Mouse (Mus musculus) kidney, adult 2 months (tissue): ENCODE results near the gene Esr1. TPM values are rescaled to one million over a fixed set of nuclear protein-coding genes. Genes with fewer than 3 reads are reported as not detected.

Source experiments
- DNase-seq: peaks from one replicate; pipeline ENCODE4 v3.0.0; 2021
- H3K27ac ChIP-seq: fragments of 200-500 bp; 2 replicates; pipeline ENCODE4 v1.5.1; 2012; ENCODE audit warnings: low read depth, low read length, control low read depth, inconsistent platforms; ENCODE audit not compliant: insufficient read depth
- H3K27me3 ChIP-seq: fragments of 200-500 bp; replicated peaks from 2 replicates; pipeline ENCODE4 v1.6.1; 2012; ENCODE audit warnings: mild to moderate bottlenecking, moderate library complexity, low read length, inconsistent platforms; ENCODE audit not compliant: control insufficient read depth, insufficient read depth
- H3K36me3 ChIP-seq: fragments of 200-500 bp; 2 replicates; pipeline ENCODE4 v1.6.1; 2012; ENCODE audit warnings: mild to moderate bottlenecking, moderate library complexity, low read length, inconsistent platforms; ENCODE audit not compliant: control insufficient read depth, insufficient read depth
- H3K4me1 ChIP-seq: fragments of 200-500 bp; 2 replicates; pipeline ENCODE4 v1.6.1; 2011; ENCODE audit warnings: low read length; ENCODE audit not compliant: control insufficient read depth, insufficient read depth
- H3K4me3 ChIP-seq: fragments of 200-500 bp; 2 replicates; pipeline ENCODE4 v1.5.1; 2011; ENCODE audit warnings: mild to moderate bottlenecking, low read depth, low read length, control low read depth; ENCODE audit not compliant: insufficient read depth
- CTCF ChIP-seq: fragments of 200-500 bp; conservative IDR thresholded peaks from 2 replicates; pipeline ENCODE4 v1.5.1; 2011; ENCODE audit warnings: low read depth, mild to moderate bottlenecking, control low read depth, low read length, moderate library complexity, mixed read lengths; ENCODE audit not compliant: insufficient read depth, insufficient read length
- POLR2A ChIP-seq: fragments of 200-500 bp; IDR thresholded peaks from one replicate; pipeline ENCODE4 v1.6.1; 2011; ENCODE audit warnings: low read depth, low read length, control low read depth
- WGBS: fragments of 180-500 bp; shearing (Covaris S2); methylation state at CpG from one replicate; pipeline ENCODE4 v1.1.7; 2018; 5-methylcytosine and 5-hydroxymethylcytosine counted together
- polyA plus RNA-seq: library from polyadenylated mRNA; depleted of rRNA; stranded (reverse); fragments of >200 nt; gene quantifications from 2 replicates; pipeline ENCODE4 v1.2.3, GENCODE M21; 2012; rRNA removed

Gene Esr1
- polyA plus RNA-seq, 1 experiment, result 5.1 TPM

DNA sequence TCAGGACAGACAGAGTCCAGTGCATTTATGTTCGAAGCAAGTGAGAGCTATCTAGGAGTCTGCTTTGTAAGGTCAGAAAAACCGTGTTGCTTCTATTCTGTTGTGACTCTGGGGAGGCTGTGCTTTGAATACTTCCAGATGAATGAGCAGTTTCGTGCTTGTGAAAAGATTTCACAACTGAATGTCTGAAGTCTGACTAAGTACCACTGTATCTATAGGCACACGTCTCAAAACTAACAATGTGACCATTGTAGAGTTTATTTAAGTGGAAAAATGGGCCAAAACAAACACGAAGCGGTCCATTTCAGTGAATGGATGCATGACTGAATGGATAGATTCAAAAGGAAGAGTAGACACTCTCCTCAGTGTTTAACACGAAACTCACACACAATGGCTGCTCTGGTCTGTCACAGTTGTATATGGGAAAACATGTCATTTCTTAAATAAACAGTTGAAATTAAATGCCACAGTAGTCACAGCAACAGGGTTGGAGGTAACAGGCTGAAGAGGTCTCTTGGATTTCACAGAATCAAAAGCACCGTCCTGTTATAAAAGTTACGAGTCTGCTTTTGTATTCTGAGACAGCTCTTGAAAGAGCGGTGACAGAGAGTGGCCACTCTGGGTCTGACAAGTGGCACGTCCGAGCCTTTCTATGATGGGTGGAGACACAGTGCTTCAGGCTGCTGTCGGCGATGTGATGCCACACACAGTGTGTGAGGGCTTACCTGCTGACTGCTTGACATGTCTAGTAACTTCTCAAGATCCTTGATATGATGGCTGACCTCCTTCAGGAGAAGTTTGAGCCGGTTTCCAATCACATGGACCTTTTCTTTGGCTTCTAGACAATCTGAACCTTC is 421.0 kb downstream of the Esr1 start:
- Histone ChIP-seq H3K4me1 (no peaks in the 10 kb centered on the region), H3K4me3 (no peak overlapping the region), H3K27me3 (no peaks in the 10 kb centered on the region), H3K27ac (no peak overlapping the region), H3K36me3 (no peaks in the 10 kb centered on the region)
- no peak for TF ChIP-seq CTCF
- no peak for TF ChIP-seq POLR2A
- DNase-seq, result no peak
- 92% methylated on average over 15 of the region's 15 CpGs for WGBS

DNA sequence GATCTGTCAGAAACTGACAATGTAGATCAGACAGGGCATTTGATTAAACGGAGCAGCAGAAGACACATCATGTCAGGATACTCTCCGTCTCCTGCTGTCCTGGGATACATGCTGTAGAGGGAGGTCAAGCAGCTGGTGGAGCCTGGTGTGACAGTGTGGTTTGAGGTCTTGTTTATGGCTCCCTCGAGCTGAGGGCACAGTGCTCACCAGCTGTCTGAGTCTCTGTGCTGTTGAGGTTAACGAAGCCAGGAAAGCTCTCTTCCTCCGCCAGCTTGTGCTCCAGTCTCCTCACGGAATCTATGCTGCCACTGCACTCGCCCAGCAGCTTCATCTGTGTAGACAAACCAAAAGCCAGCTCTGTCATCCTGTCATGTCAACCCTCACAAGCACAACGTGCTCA is 429.9 kb downstream of the Esr1 start:
- TF ChIP-seq POLR2A (no peak), CTCF (no peak)
- 72% methylated on average over 8 of the region's 8 CpGs for WGBS
- no peak overlapping the region for H3K4me3 ChIP-seq
- H3K36me3 ChIP-seq, result no peaks in the 10 kb centered on the region; the same call in 1 of the 2 replicates
- H3K27ac ChIP-seq, result no peak overlapping the region
- H3K27me3 ChIP-seq, result no peaks in the 10 kb centered on the region
- H3K4me1 ChIP-seq, result no peaks in the 10 kb centered on the region
- no peak for DNase-seq

DNA sequence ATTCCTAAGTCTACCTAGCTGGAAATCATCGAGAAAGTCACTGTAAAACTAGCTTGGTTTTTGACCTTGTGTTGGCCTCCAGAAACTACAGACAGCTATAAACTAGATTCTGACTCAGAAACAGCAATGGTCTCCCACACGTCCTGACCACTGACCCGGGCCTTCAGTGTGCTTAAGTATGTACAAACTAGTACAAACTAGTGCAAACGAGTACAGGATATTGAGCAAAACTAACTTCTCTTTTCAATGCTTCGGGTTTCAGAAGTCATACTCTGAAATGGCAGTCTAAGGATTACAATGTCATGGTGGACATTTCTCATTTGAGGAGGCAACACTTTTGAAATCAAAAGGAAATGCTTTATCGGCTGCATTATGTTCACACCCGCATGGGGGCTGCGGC is 433.1 kb downstream of the Esr1 start:
- TF ChIP-seq CTCF, result no peak
- no peak for TF ChIP-seq POLR2A
- Histone ChIP-seq H3K27ac (no peak overlapping the region), H3K27me3 (no peaks in the 10 kb centered on the region), H3K4me1 (no peaks in the 10 kb centered on the region), H3K36me3 (no peaks in the 10 kb centered on the region), H3K4me3 (no peak overlapping the region)
- no peak for DNase-seq
- 59% methylated on average over 8 of the region's 8 CpGs for WGBS

DNA sequence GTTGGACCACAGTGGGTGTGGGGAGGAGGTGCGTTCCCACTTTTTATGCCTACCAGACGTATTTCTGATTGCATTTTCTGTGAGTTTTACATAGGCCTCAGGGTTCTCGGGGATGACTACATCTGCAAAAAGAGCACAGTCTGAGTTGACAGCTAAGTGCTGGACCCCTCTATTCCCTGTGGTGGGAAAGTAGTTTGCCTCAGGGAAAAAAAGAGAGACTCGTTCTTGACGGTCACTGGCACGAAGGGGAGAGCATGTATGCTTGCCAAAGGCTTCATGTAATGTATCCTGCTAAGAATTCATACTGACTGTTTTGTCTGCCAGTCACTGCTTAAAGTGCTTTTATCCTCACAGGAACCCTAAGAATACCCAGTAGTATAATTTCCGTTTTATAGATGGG is 433.8 kb downstream of the Esr1 start:
- Histone ChIP-seq H3K4me1 (no peaks in the 10 kb centered on the region), H3K4me3 (no peak overlapping the region), H3K27me3 (no peaks in the 10 kb centered on the region), H3K36me3 (no peaks in the 10 kb centered on the region), H3K27ac (no peak overlapping the region)
- WGBS, result 90% methylated on average over 7 of the region's 7 CpGs
- no peak for TF ChIP-seq CTCF
- TF ChIP-seq POLR2A, result no peak
- DNase-seq, result no peak

DNA sequence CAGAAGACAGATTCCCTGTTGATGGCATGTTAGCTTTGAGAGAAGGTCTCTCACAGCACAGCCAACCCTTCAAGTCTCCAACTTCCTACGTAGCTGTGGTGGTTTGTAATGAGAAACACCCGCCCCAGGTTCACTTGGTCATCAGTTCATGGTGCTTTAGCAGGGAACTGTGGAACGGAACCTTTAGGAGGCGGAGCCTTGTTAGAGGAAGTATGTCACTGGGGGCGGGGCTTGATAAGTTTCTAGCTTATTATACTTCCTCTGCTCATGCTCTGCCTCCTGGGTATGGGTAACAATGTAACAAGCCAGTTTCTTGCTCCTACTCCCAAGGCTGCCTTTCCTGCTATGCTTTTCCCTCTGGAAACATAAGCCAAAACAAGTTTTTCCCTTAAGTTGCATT is 434.3 kb downstream of the Esr1 start:
- H3K36me3 ChIP-seq, result no peaks in the 10 kb centered on the region
- TF ChIP-seq CTCF (no peak), POLR2A (no peak)
- H3K27ac ChIP-seq, result no peak overlapping the region
- H3K4me1 ChIP-seq, result no peaks in the 10 kb centered on the region
- 96% methylated on average over 5 of the region's 5 CpGs for WGBS
- no peaks in the 10 kb centered on the region for H3K27me3 ChIP-seq
- DNase-seq, result no peak
- no peak overlapping the region for H3K4me3 ChIP-seq

Other genes with a start within 250 kb of the Esr1 start
- 6.6 and 6.9 TPM in 2 replicates for gene Zbtb2, start 223.5 kb upstream of the Esr1 start, polyA plus RNA-seq
- gene Rmnd1, start 179.2 kb upstream of the Esr1 start, polyA plus RNA-seq, result 66.7 and 72.2 TPM in 2 replicates
- 7.9 and 9.1 TPM in 2 replicates for gene Armt1, start 179.1 kb upstream of the Esr1 start, polyA plus RNA-seq
- 3.8 and 5.0 TPM in 2 replicates for gene Ccdc170, start 129.1 kb upstream of the Esr1 start, polyA plus RNA-seq